Mouse (Mus musculus) embryonic fibroblast, embryonic 13.5 days (primary cell): ENCODE results near the gene Tmsb15l.

Source experiments
- CTCF ChIP-seq: IDR thresholded peaks from 2 replicates; pipeline ENCODE4 v1.5.1; 2011; ENCODE audit warnings: mild to moderate bottlenecking, control low read depth, low read length, moderate library complexity, borderline replicate concordance; ENCODE audit not compliant: insufficient read depth
- POLR2A ChIP-seq: IDR thresholded peaks from 2 replicates; pipeline ENCODE4 v1.6.1; 2011; ENCODE audit warnings: low read depth, mild to moderate bottlenecking, control low read depth, low read length, moderate library complexity

GRCm38 (mm10) chrX:136992191-136992965, 15.7 kb upstream of the Tmsb15l start:
- no peak for TF ChIP-seq POLR2A
- TF ChIP-seq CTCF = no peak
